Mouse (Mus musculus) embryonic facial prominence, embryonic 15.5 days (tissue): ENCODE measurements around the gene Sacs. TPM values are rescaled to one million over a fixed set of nuclear protein-coding genes. Genes with fewer than 3 reads are reported as not detected.

Experiments
- ATAC-seq: fragments of 200-750 bp; cut with Nextera tagmentation; 2 replicates; pipeline ENCODE4 v1.8.0; 2017; ENCODE audit warnings: low read depth, moderate TSS enrichment; ENCODE audit not compliant: insufficient number of reproducible peaks, low FRiP score, low TSS enrichment
- H3K27ac ChIP-seq: fragments of 300-500 bp; sonication (generic); replicated peaks from 2 replicates; pipeline ENCODE4 v1.5.1; 2015; ENCODE audit warnings: mild to moderate bottlenecking, inconsistent platforms
- H3K27me3 ChIP-seq: fragments of 300-500 bp; sonication (generic); 2 replicates; pipeline ENCODE4 v1.6.1; 2015; ENCODE audit warnings: inconsistent platforms
- H3K36me3 ChIP-seq: fragments of 300-500 bp; sonication (generic); 2 replicates; pipeline ENCODE4 v1.6.1; 2015; ENCODE audit warnings: mild to moderate bottlenecking, inconsistent platforms
- H3K4me1 ChIP-seq: fragments of 300-500 bp; sonication (generic); 2 replicates; pipeline ENCODE4 v1.6.1; 2015; ENCODE audit warnings: inconsistent platforms
- H3K4me2 ChIP-seq: fragments of 300-500 bp; sonication (generic); replicated peaks from 2 replicates; pipeline ENCODE4 v1.6.1; 2015; ENCODE audit warnings: mild to moderate bottlenecking, inconsistent platforms
- H3K4me3 ChIP-seq: fragments of 300-500 bp; sonication (generic); replicated peaks from 2 replicates; pipeline ENCODE4 v1.5.1; 2015; ENCODE audit warnings: mild to moderate bottlenecking, inconsistent platforms
- H3K9ac ChIP-seq: fragments of 300-500 bp; sonication (generic); 2 replicates; pipeline ENCODE4 v1.6.1; 2015; ENCODE audit warnings: inconsistent platforms
- H3K9me3 ChIP-seq: fragments of 300-500 bp; sonication (generic); replicated peaks from 2 replicates; pipeline ENCODE4 v1.6.1; 2016; ENCODE audit warnings: inconsistent platforms
- WGBS: fragments of 180-500 bp; shearing (Covaris S2); methylation state at CpG from one replicate; pipeline ENCODE4 v1.1.7; 2015; 5-methylcytosine and 5-hydroxymethylcytosine counted together
- polyA plus RNA-seq: library from polyadenylated mRNA; unstranded; fragments of >200 nt; fragmentation: Nextera tagmentation; extraction: Ambion mirVana; gene quantifications from 2 replicates; pipeline ENCODE4 v1.2.1, GENCODE M21; 2015

Sacs gene
- polyA plus RNA-seq, 1 experiment from 2014 or later = 2.5 TPM

DNA sequence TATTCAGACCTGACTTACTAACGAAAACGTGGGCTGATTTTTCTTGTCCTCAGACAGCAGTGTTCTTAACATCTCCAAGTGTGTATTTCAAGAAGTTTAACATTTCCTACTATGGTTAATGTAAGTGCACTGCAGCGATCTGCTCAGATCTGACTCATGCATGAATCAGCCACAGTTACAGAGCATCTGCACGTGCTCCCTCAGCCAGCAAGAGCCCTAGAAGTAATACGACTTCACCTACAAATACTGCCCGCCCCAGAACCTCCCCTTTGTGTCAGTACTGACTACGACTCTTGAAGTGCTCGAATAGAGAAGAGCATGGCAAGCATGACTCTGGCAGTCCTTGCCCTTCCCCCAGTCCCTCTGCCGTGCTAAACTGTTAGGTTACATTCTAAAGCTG, 100.5 kb downstream of the Sacs start:
- 61% methylated on average over 9 of the region's 9 CpGs for WGBS
- no peak for ATAC-seq
- Histone ChIP-seq H3K27me3 (no peaks in the 10 kb centered on the region), H3K9ac (no peak overlapping the region), H3K4me1 (no peaks in the 10 kb centered on the region), H3K4me2 (no peak overlapping the region), H3K9me3 (no peaks in the 10 kb centered on the region), H3K4me3 (no peak overlapping the region), H3K36me3 (no peaks in the 10 kb centered on the region), H3K27ac (no peak overlapping the region)

DNA sequence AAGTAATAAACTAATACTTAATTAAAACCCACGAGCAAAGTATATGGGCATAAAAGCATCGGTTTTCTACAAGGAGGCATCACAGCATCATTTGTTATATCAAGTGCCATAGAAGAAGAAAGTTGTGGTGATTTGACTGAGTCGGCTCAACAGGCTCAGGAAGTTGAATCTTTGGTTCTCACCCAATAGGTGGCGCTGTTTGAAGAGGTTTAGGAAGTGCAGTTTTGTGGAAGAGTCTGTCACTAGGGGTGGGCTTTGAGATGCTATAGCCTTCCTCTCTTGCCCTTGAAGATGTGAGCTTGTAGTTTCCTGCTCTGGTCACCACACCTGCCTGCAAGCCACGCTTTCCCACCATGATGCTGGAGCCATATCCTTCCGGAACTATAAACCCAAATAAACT, 104.4 kb downstream of the Sacs start:
- no peaks in the 10 kb centered on the region for H3K4me1 ChIP-seq
- no peaks in the 10 kb centered on the region for H3K27me3 ChIP-seq
- WGBS = 43% methylated on average over 6 of the region's 6 CpGs
- H3K4me3 ChIP-seq = no peak overlapping the region
- no peak overlapping the region for H3K9ac ChIP-seq
- ATAC-seq = no peak
- H3K4me2 ChIP-seq = no peak overlapping the region
- H3K27ac ChIP-seq = no peak overlapping the region
- H3K36me3 ChIP-seq = no peaks in the 10 kb centered on the region
- H3K9me3 ChIP-seq = no peaks in the 10 kb centered on the region

- Histone ChIP-seq H3K4me1 (no peaks in the 10 kb centered on the region), H3K4me3 (no peak overlapping the region), H3K9me3 (0 out of 2 replicates have a peak, but pooled peaks cover 4% of the 10 kb centered on the region), H3K4me2 (no peak overlapping the region), H3K9ac (no peak overlapping the region), H3K27ac (no peak overlapping the region), H3K27me3 (no peaks in the 10 kb centered on the region), H3K36me3 (no peaks in the 10 kb centered on the region)
- no peak for ATAC-seq
- WGBS = 86% methylated on average over 3 of the region's 3 CpGs
These were observed 108.2 kb downstream of the Sacs start for GRCm38 (mm10) chr14:61246444-61246843.

DNA sequence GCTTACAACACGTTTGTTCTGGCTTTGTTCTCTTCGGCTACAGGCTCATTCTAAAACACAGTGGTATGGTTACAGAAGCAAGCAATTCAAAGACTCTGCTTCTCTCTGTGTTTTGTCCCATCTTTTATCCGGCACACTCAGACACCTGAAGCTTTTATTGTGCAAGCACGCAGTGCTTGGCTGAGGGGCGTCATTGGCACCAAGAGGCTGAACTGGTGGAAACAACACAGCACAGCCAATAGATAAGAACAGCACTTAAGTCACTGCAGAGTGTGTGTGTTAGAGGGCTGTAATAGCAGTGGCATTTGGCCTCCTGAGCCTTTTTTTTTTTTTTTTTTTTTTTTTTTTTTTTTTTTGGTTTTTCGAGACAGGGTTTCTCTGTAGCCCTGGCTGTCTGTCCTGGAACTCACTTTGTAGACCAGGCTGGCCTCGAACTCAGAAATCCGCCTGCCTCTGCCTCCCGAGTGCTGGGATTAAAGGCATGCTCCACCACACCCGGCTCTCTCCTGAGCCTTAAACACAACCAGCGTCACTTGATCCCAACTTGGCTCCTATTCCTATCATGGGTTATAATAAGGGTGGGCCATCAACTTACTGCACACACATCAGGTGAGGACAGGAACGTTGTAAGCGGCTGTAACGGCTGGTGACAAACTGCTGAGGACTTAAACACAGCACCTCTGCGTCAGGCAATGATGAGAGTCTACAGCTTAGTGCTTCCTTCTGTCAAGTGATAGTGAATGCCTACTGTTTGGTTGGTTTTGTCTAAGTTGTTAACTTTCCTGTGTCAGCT, 114.5 kb downstream of the Sacs start:
- WGBS = 85% methylated on average over 15 of the region's 15 CpGs
- H3K36me3 ChIP-seq = no peaks in the 10 kb centered on the region
- H3K4me3 ChIP-seq = no peak overlapping the region
- 0 out of 2 replicates have a peak, but pooled peaks cover 4% of the 10 kb centered on the region for H3K9me3 ChIP-seq
- H3K4me1 ChIP-seq = no peaks in the 10 kb centered on the region
- no peak for ATAC-seq
- no peak overlapping the region for H3K9ac ChIP-seq
- H3K27ac ChIP-seq = no peak overlapping the region
- H3K27me3 ChIP-seq = no peaks in the 10 kb centered on the region
- H3K4me2 ChIP-seq = no peak overlapping the region

DNA sequence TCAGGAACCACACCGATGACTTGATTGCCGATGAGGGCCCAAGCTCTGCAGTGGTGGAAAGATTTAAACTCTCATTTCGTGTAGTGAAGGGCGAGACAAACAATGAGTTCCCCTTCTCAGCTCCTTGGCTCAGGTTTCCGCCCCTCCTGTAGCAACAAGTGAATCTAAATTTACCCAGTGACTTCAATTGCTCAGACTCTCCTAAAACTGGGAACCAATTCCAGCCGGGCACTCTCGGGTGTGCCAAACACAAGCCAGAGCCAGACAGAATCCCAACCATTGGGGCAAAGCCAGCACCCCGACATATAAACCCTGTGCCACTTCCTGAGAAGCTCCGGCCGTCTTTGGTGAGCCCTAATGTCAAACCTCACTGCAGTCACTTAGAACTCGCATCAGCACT, 120.1 kb downstream of the Sacs start, which contains the start of gene Sgcg:
Sgcg (minus strand) TSS at position 139 of the 400 bp plus-strand sequence.
- Histone ChIP-seq H3K9ac (no peak within 1 kb of the TSS), H3K4me3 (no peak within 1 kb of the TSS), H3K36me3 (no peaks in the 10 kb centered on the region), H3K27me3 (no peaks in the 10 kb centered on the region), H3K4me1 (peaks cover 6% of the 10 kb centered on the region), H3K27ac (peak within 1 kb of the TSS; percentile 58), H3K4me2 (peak within 1 kb of the TSS; percentile 28; the same call in 1 of the 2 replicates), H3K9me3 (no peaks in the 10 kb centered on the region)
- 26% methylated on average over 11 of the region's 11 CpGs for WGBS
- no peak for ATAC-seq

DNA sequence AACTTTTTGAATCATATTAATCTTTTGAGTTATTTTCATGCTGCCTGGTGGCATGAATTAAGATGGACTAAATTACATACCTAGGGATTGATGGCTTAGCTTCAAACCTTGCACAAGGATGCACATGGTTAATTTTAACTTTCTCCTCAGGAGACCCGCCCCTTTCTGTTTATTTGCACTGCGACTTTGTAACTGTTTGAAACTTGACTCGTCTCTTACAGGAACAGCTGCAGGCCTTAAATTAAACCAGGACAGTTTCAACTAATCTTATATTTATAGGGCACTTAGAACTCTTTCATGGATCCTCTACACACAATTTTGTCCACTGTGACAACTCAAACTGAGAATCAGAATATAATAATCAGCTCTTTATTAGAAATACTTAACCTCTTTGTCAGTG, 120.8 kb downstream of the Sacs start:
- ATAC-seq = no peak

DNA sequence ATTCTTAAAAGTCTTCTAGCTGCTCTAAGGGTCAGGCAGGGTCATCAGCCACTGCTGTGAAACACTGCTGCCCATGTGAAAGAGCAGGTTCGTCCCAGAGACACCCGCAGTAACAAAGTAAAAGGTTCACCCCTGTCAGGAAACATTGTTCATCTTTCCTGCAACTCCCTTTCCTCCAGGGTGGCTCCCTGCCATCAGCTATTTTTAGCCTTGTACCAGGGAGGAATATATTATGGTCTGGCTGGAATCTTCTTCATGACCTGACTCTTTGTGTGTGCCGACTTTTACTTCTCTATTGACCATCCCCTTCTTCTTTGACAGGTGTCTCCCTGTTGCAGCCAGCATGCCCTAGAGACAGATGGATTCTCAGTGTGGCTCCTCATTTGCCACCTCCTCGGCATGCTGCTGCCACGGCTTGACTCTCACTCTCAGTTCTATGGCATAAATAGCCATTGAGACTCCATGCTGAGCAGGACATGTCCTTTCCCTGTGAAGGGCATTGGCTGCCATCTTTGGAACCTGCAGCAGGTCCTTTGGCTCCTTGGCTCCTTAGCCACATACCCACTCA, 129.7 kb downstream of the Sacs start:
- Histone ChIP-seq H3K27ac (no peak overlapping the region), H3K4me2 (no peak overlapping the region), H3K9ac (no peak overlapping the region), H3K27me3 (peaks cover 21% of the 10 kb centered on the region), H3K4me1 (no peaks in the 10 kb centered on the region), H3K9me3 (no peaks in the 10 kb centered on the region), H3K4me3 (no peak overlapping the region), H3K36me3 (no peaks in the 10 kb centered on the region)
- 66% methylated on average over 5 of the region's 5 CpGs for WGBS
- no peak for ATAC-seq

More for the DNA sequence above, 120.8 kb downstream of the Sacs start:
- H3K4me1 ChIP-seq = peaks cover 6% of the 10 kb centered on the region
- WGBS = 5% methylated on average over 3 of the region's 3 CpGs
- H3K9ac ChIP-seq = no peak overlapping the region
- H3K36me3 ChIP-seq = no peaks in the 10 kb centered on the region
- no peak overlapping the region for H3K4me3 ChIP-seq
- H3K27ac ChIP-seq = no peak overlapping the region; the same call in 1 of the 2 replicates
- no peak overlapping the region for H3K4me2 ChIP-seq
- H3K9me3 ChIP-seq = no peaks in the 10 kb centered on the region
- no peaks in the 10 kb centered on the region for H3K27me3 ChIP-seq

- peak overlapping the region; percentile 46 for H3K4me2 ChIP-seq
- 9% methylated on average over 35 of the region's 38 CpGs for WGBS
- H3K27ac ChIP-seq = no peak overlapping the region
- peak overlapping the region; percentile 26 for H3K4me3 ChIP-seq
- peaks cover 9% of the 10 kb centered on the region; the same call in 1 of the 2 replicates for H3K4me1 ChIP-seq
- no peaks in the 10 kb centered on the region for H3K9me3 ChIP-seq
- no peak for ATAC-seq
- no peaks in the 10 kb centered on the region for H3K36me3 ChIP-seq
- peaks cover 41% of the 10 kb centered on the region for H3K27me3 ChIP-seq
- H3K9ac ChIP-seq = no peak overlapping the region
These were observed 136.3 kb downstream of the Sacs start for GRCm38 (mm10) chr14:61274414-61275198.

- no peak for ATAC-seq
- H3K9ac ChIP-seq = no peak overlapping the region
- 21% methylated on average over 1 of the region's 1 CpGs for WGBS
These were observed 139.0 kb downstream of the Sacs start for GRCm38 (mm10) chr14:61277285-61277684.

DNA sequence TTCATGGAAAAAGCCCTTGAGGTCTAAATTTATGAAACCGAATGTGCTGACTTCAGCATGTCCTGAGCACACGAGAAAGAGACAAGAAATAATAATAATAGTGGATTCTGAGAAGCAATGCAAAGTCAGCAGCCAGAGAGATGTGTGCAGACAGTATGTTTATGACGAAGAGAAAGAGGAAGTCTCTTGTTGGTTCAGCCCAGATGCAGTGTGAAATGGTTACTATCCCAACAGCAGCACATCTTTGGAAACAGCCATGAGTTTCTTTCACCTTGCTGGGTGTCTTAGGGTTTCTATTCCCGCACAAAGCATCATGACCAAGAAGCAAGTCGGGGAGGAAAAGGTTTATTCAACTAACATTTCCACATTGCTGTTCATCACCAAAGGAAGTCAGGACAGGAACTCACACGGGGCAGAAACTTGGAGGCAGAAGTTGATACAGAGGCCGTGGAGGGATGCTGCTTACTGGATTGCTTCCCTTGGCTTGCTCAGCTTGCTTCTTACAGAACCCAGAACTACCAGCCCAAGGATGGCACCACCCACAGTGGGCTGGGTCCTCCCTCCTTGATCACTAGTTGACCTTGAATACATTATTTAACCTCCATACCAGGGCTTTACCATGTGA, 140.5 kb downstream of the Sacs start:
- no peak for ATAC-seq

More at GRCm38 (mm10) chr14:61277285-61277684, 139.0 kb downstream of the Sacs start:
- peaks cover 28% of the 10 kb centered on the region for H3K27me3 ChIP-seq
- no peak overlapping the region for H3K27ac ChIP-seq
- H3K4me2 ChIP-seq = no peak overlapping the region
- no peaks in the 10 kb centered on the region for H3K9me3 ChIP-seq
- peaks cover 9% of the 10 kb centered on the region; the same call in 1 of the 2 replicates for H3K4me1 ChIP-seq
- H3K4me3 ChIP-seq = no peak overlapping the region
- no peaks in the 10 kb centered on the region for H3K36me3 ChIP-seq

More for the DNA sequence above, 140.5 kb downstream of the Sacs start:
- no peak overlapping the region for H3K4me2 ChIP-seq
- H3K27ac ChIP-seq = no peak overlapping the region
- no peaks in the 10 kb centered on the region for H3K36me3 ChIP-seq
- H3K9me3 ChIP-seq = no peaks in the 10 kb centered on the region
- peaks cover 19% of the 10 kb centered on the region for H3K27me3 ChIP-seq
- 79% methylated on average over 7 of the region's 7 CpGs for WGBS
- peaks cover 9% of the 10 kb centered on the region; the same call in 1 of the 2 replicates for H3K4me1 ChIP-seq
- H3K9ac ChIP-seq = no peak overlapping the region
- no peak overlapping the region for H3K4me3 ChIP-seq
